ENCODE assay signal across 7 mouse cellular contexts in genomic region chr10:56486584-56486983, GRCm38 (mm10).
DNase-seq lines count a peak whose midpoint lies in the region; ATAC-seq lines count a peak whose summit lies in the region.

No protein-coding gene starts in this region.

- H3K9ac ChIP-seq in neural tube, embryonic 15.5 days (replicated peaks) = no peak overlapping the region

- no peak overlapping the region for H3K27ac ChIP-seq in neural tube, embryonic 15.5 days (replicated peaks)

- no peak overlapping the region for H3K4me3 ChIP-seq in neural tube, embryonic 15.5 days (replicated peaks)

- no peaks in the 10 kb centered on the region for H3K27me3 ChIP-seq in neural tube, embryonic 15.5 days (replicated peaks)

- ATAC-seq in neural tube, embryonic 15.5 days (ENCODE audit: low FRiP score) = no peak

- no peak overlapping the region for H3K4me2 ChIP-seq in neural tube, embryonic 15.5 days

- peak; percentile 41 for DNase-seq in ES-CJ7 (ENCODE audit: low read depth, low spot score)
- DNase-seq in adrenal gland, adult 18-20 months (ENCODE audit: low spot score in 2 of 2) = peak; percentile 24 to 31
- peak; percentile 31 for DNase-seq in heart, adult 8-10 months (ENCODE audit: low spot score)
- DNase-seq in lung, postnatal 4 days = peak; percentile 9 to 48
- DNase-seq in cerebellum, adult 9-11 months = no peak
- no peak for DNase-seq in embryo, embryonic 9.5 days (ENCODE audit: extremely low spot score)

- WGBS in neural tube, embryonic 15.5 days = 69% methylated on average over 6 of the region's 6 CpGs

- no peaks in the 10 kb centered on the region for H3K9me3 ChIP-seq in neural tube, embryonic 15.5 days (replicated peaks)

- H3K4me1 ChIP-seq in neural tube, embryonic 15.5 days = no peaks in the 10 kb centered on the region

- H3K36me3 ChIP-seq in neural tube, embryonic 15.5 days = no peaks in the 10 kb centered on the region

Comparison
In these comparisons a context has a peak if more than half of its experiments do, and no peak if none do; other contexts are left out.
1. DNase-seq: peak in ES-CJ7 (single experiment), adrenal gland, adult 18-20 months (2 of 2), heart, adult 8-10 months (single experiment) and lung, postnatal 4 days (2 of 2); none in cerebellum, adult 9-11 months (single experiment) and embryo, embryonic 9.5 days (single experiment).